Mouse (Mus musculus) bone marrow, adult 2 months (tissue): ENCODE data around the gene Sypl.

Experiments used
- CTCF ChIP-seq: fragments of 200-500 bp; IDR thresholded peaks from 2 replicates; pipeline ENCODE4 v1.5.1; 2011; ENCODE audit warnings: low read length, control low read depth; ENCODE audit not compliant: control insufficient read depth, insufficient read depth
- POLR2A ChIP-seq: fragments of 200-500 bp; IDR thresholded peaks from 2 replicates; pipeline ENCODE4 v1.6.1; 2011; ENCODE audit warnings: low read depth, mild to moderate bottlenecking, control low read depth, low read length, borderline replicate concordance; ENCODE audit not compliant: control insufficient read depth

GRCm38 (mm10) chr12:32982631-32983030 is 28.9 kb downstream of the Sypl start:
- TF ChIP-seq CTCF (no peak), POLR2A (no peak)
